Mouse (Mus musculus): Measurements from ENCODE around the gene Pold2. TPM values are rescaled to one million over a fixed set of nuclear protein-coding genes. Genes with fewer than 3 reads are reported as not detected.

Gene Pold2
- total RNA-seq, 2 experiments from 2014 or later, result 25.9 to 26.6 TPM

- no peak for DNase-seq (ENCODE audit: low spot score in 2 of 2)
Measured at GRCm38 (mm10) chr11:5859883-5860550, 18.1 kb downstream of the Pold2 start.

- no peak for DNase-seq (ENCODE audit: low spot score in 2 of 2)
Measured at GRCm38 (mm10) chr11:5858723-5859122, 19.4 kb downstream of the Pold2 start.

GRCm38 (mm10) chr11:5856479-5857130 is 21.5 kb downstream of the Pold2 start:
- DNase-seq (ENCODE audit: low spot score in 2 of 2), result no peak

- peak; percentile 27 to 67 for DNase-seq (ENCODE audit: low spot score in 2 of 2)
Measured at GRCm38 (mm10) chr11:5855902-5856301, 22.2 kb downstream of the Pold2 start.

GRCm38 (mm10) chr11:5855481-5855880 is 22.6 kb downstream of the Pold2 start:
- no peak for DNase-seq (ENCODE audit: low spot score in 2 of 2)

GRCm38 (mm10) chr11:5852314-5852713 is 25.8 kb downstream of the Pold2 start:
- no peak for DNase-seq (ENCODE audit: low spot score in 2 of 2)

GRCm38 (mm10) chr11:5851021-5851736 is 26.9 kb downstream of the Pold2 start:
- DNase-seq (ENCODE audit: low spot score in 2 of 2), result no peak

- no peak for DNase-seq (ENCODE audit: low spot score in 2 of 2)
Measured at GRCm38 (mm10) chr11:5850452-5850851, 27.6 kb downstream of the Pold2 start.

GRCm38 (mm10) chr11:5849316-5849715 is 28.8 kb downstream of the Pold2 start:
- no peak for DNase-seq (ENCODE audit: low spot score in 2 of 2)

- peak; percentile 68 to 85 for DNase-seq (ENCODE audit: low spot score in 2 of 2)
Measured at GRCm38 (mm10) chr11:5848741-5849140, 29.4 kb downstream of the Pold2 start.

GRCm38 (mm10) chr11:5846639-5847345 is 31.3 kb downstream of the Pold2 start:
- DNase-seq (ENCODE audit: low spot score in 2 of 2), result no peak

GRCm38 (mm10) chr11:5843131-5843530 is 35.0 kb downstream of the Pold2 start:
- no peak for DNase-seq (ENCODE audit: low spot score in 2 of 2)

- DNase-seq (ENCODE audit: low spot score in 2 of 2), result no peak
Measured at GRCm38 (mm10) chr11:5841751-5842150, 36.3 kb downstream of the Pold2 start.

GRCm38 (mm10) chr11:5840346-5840745 is 37.7 kb downstream of the Pold2 start:
- no peak for DNase-seq (ENCODE audit: low spot score in 2 of 2)

GRCm38 (mm10) chr11:5837251-5838246 is 40.5 kb downstream of the Pold2 start, which contains the start of gene Polm:
TSS of gene Polm (minus strand) at chr11:5838016.
- peak; percentile 82 to 90 for DNase-seq (ENCODE audit: low spot score in 2 of 2)

- DNase-seq (ENCODE audit: low spot score in 2 of 2), result no peak
Measured at GRCm38 (mm10) chr11:5836126-5836525, 42.0 kb downstream of the Pold2 start.

GRCm38 (mm10) chr11:5835057-5835456 is 43.0 kb downstream of the Pold2 start:
- DNase-seq (ENCODE audit: low spot score in 2 of 2), result no peak

- no peak for DNase-seq (ENCODE audit: low spot score in 2 of 2)
Measured at GRCm38 (mm10) chr11:5834506-5834905, 43.6 kb downstream of the Pold2 start.

GRCm38 (mm10) chr11:5829327-5829726 is 48.8 kb downstream of the Pold2 start:
- no peak for DNase-seq (ENCODE audit: low spot score in 2 of 2)

- no peak for DNase-seq (ENCODE audit: low spot score in 2 of 2)
Measured at GRCm38 (mm10) chr11:5828509-5829191, 49.4 kb downstream of the Pold2 start.
